7 mouse cellular contexts compared by ENCODE assay signal in genomic region chr2:78868951-78869720, GRCm38 (mm10). TPM values are rescaled to one million over a fixed set of nuclear protein-coding genes. Genes with fewer than 3 reads are reported as not detected.
DNase-seq lines count a peak whose midpoint lies in the region; ATAC-seq and TF ChIP-seq lines count a peak whose summit lies in the region.

No protein-coding gene starts in this region.

- H3K4me1 ChIP-seq in cortical plate, adult 2 months (ENCODE audit: control insufficient read depth, insufficient read depth, low read length) = peaks cover 8% of the 10 kb centered on the region

- intact Hi-C loops in left cerebral cortex, postnatal 25 days (cut with DNase I) = loop anchor here (1.0 to 2.0 kb wide), 3 partner anchors 268 to 820 kb away; partner anchors contain the start of genes Cerkl and Neurod1

- peak; percentile 85 to 92 for DNase-seq in adrenal gland, adult (ENCODE audit: inconsistent age in 2 of 2, low spot score in 1 of 2)
- DNase-seq in gastrocnemius, postnatal 10 days = peak; percentile 86
- DNase-seq in left cerebral cortex, postnatal 25 days (ENCODE audit: low spot score in 2 of 2) = peak; percentile 76 to 85
- peak; percentile 90 for DNase-seq in mesoderm, embryonic 11.5 days (ENCODE audit: low read depth, low spot score)
- peak; percentile 90 for DNase-seq in right cerebral cortex, postnatal 4 days

- peak overlapping the region; percentile 82 for H3K27ac ChIP-seq in cortical plate, adult 2 months (ENCODE audit: insufficient read depth, low read length)

- TF ChIP-seq CTCF in cortical plate, adult 2 months (IDR thresholded peaks at IDR 0.05; ENCODE audit: extremely low read depth, insufficient read depth, low read length) = peak; percentile 19; the same call in 1 of the 2 replicates

- no peak for TF ChIP-seq POLR2A in cortical plate, adult 2 months (IDR thresholded peaks at IDR 0.05; ENCODE audit: extremely low read depth, insufficient read depth, low read length)

- peak; percentile 35 for ATAC-seq in inflammation-experienced regulatory T-cells, adult 6 months

- H3K4me3 ChIP-seq in cortical plate, adult 2 months (ENCODE audit: insufficient read depth, low read length) = peak overlapping the region; percentile 90

RNA-seq across cellular contexts. Expression of gene Ube2e3, which starts 1.2 kb away (rescaled TPM):
- polyA plus RNA-seq in cortical plate, adult 2 months (2012; rRNA removed) = 59.6 and 63.8 TPM in 2 replicates
- total RNA-seq in gastrocnemius, postnatal 10 days (2021) = 10 to 100 TPM; 27.5 to 31.7 TPM
- polyA plus RNA-seq in inflammation-experienced regulatory T-cells, adult 6 months (2017; shearing (Covaris generic)) = 10 to 100 TPM; 10.6 to 13.6 (median 12.0) TPM
- total RNA-seq in left cerebral cortex, postnatal 25 days (2021) = 100 to 1,000 TPM; 106 to 121 TPM

Comparison
In these comparisons a context has a peak if more than half of its experiments do, and no peak if none do; other contexts are left out.
1. Peak in every context shown above with its lines: DNase-seq, ATAC-seq, H3K4me3 ChIP-seq and H3K27ac ChIP-seq.